Mouse (Mus musculus): ENCODE results near the gene P2ry10b. TPM values are rescaled to one million over a fixed set of nuclear protein-coding genes. Genes with fewer than 3 reads are reported as not detected.

Gene P2ry10b
- polyA plus RNA-seq, 1 experiment, result 3.1 TPM

DNA sequence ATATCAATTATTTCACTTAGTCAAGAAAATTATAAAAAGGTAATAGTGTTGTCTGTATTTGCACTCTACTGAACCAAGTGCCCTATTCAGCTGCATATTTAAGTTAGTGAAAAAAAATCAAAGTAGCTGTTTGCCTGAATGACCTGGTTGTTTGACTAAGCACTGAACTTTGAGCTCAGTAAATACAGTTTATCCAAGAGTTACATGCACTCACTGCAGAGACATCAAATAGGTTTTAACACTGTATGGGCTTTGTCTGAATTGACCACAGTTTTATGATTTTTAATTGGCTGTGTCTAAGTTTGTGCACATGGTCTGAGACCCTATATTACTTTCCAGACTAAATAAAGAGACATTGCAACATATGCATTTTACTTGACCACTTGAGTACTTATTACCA, 20.4 kb downstream of the P2ry10b start:
- no peaks in the 10 kb centered on the region for H3K36me3 ChIP-seq (ENCODE audit: control insufficient read depth, insufficient read depth)
- TF ChIP-seq MAX (IDR thresholded peaks at IDR 0.05) (no peak), MYOG (IDR thresholded peaks at IDR 0.05; ENCODE audit: control insufficient read depth, extremely low read depth, insufficient read length) (no peak), CTCF (IDR thresholded peaks at IDR 0.05; ENCODE audit: control insufficient read depth, insufficient read depth, insufficient read length) (no peak), CEBPB (IDR thresholded peaks at IDR 0.05; ENCODE audit: low read depth) (no peak), FOSL1 (IDR thresholded peaks at IDR 0.05; ENCODE audit: insufficient read depth, low read length, poor library complexity, severe bottlenecking) (no peak), MYOD1 (IDR thresholded peaks at IDR 0.05; ENCODE audit: control insufficient read depth, insufficient read length, low read depth) (no peak), USF1 (IDR thresholded peaks at IDR 0.05; ENCODE audit: low read depth) (no peak)
- H3K4me3 ChIP-seq (ENCODE audit: insufficient read depth, poor library complexity, severe bottlenecking), result no peak overlapping the region
- no peaks in the 10 kb centered on the region for H3K79me3 ChIP-seq (ENCODE audit: low read depth)
- H3ac ChIP-seq (ENCODE audit: control insufficient read depth, insufficient read length, low read depth), result no peak overlapping the region
- H3K27me3 ChIP-seq (ENCODE audit: control insufficient read depth, insufficient read depth, insufficient read length), result no peaks in the 10 kb centered on the region
- H3K79me2 ChIP-seq (ENCODE audit: control insufficient read depth, insufficient read depth), result no peaks in the 10 kb centered on the region

DNA sequence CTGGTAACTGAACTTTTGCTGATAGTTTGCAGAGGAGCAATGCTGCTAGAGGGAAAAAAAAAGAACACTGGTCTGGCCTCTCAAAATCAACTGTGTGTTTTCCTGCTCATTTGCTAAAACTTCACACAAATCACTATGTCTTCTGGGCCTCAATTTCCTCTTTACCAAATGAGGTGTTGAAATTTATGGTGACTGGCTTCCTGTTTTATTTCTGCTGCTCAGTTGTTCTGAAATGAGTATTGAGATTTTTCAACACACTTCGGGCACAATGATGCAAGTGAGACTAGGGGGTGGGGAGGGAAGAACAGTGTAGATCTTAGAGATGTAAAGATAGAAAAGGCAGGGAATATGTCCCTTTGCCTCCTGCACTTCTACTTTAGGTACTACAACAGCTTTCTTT, 30.0 kb downstream of the P2ry10b start:
- H3K27me3 ChIP-seq (ENCODE audit: control insufficient read depth, insufficient read depth, insufficient read length), result no peaks in the 10 kb centered on the region
- no peak overlapping the region for H3K4me3 ChIP-seq (ENCODE audit: insufficient read depth, poor library complexity, severe bottlenecking)
- no peaks in the 10 kb centered on the region for H3K79me3 ChIP-seq (ENCODE audit: low read depth)
- no peak overlapping the region for H3ac ChIP-seq (ENCODE audit: control insufficient read depth, insufficient read length, low read depth)
- no peaks in the 10 kb centered on the region for H3K79me2 ChIP-seq (ENCODE audit: control insufficient read depth, insufficient read depth)
- TF ChIP-seq CTCF (IDR thresholded peaks at IDR 0.05; ENCODE audit: control insufficient read depth, insufficient read depth, insufficient read length), result no peak
- no peaks in the 10 kb centered on the region for H3K36me3 ChIP-seq (ENCODE audit: control insufficient read depth, insufficient read depth)

DNA sequence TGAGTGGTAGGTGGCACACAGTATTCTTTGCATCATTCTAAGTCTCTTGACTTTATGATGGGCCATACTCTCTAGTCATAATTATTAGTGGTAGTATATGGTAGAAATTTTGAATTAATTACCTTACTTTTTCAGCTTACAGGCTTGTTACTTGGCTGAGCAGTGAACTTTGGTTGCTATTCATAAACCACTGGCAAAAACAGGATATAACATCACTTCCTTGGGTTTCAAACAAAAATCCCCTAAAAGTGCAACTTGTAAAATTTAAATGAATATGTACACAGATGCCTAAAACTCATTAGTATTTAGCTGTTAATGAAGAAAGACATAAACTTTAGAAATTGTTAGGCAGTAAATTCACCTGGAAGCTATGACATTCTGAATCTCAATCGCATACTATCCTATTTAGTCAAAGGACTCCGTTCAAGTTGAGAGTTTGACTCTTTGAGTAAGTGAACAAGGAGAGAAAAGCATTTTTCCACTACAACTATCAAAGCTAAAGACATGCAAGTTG, 68.9 kb downstream of the P2ry10b start:
- TF ChIP-seq MAX (IDR thresholded peaks at IDR 0.05), result no peak
- TF ChIP-seq USF1 (IDR thresholded peaks at IDR 0.05; ENCODE audit: low read depth), result no peak
- TF ChIP-seq CEBPB (IDR thresholded peaks at IDR 0.05; ENCODE audit: low read depth), result no peak
- no peak for TF ChIP-seq FOSL1 (IDR thresholded peaks at IDR 0.05; ENCODE audit: insufficient read depth, low read length, poor library complexity, severe bottlenecking)
- H3K4me3 ChIP-seq (ENCODE audit: insufficient read depth, poor library complexity, severe bottlenecking), result no peak overlapping the region
- no peaks in the 10 kb centered on the region for H3K36me3 ChIP-seq (ENCODE audit: control insufficient read depth, insufficient read depth)

More for the DNA sequence above, 68.9 kb downstream of the P2ry10b start:
- Histone ChIP-seq H3K79me3 (ENCODE audit: low read depth) (no peaks in the 10 kb centered on the region), H3K27me3 (ENCODE audit: control insufficient read depth, insufficient read depth, insufficient read length) (no peaks in the 10 kb centered on the region), H3ac (ENCODE audit: control insufficient read depth, insufficient read length, low read depth) (no peak overlapping the region), H3K79me2 (ENCODE audit: control insufficient read depth, insufficient read depth) (no peaks in the 10 kb centered on the region)

Other genes with a start within 250 kb of the P2ry10b start
- gene Lpar4, start 228.3 kb upstream of the P2ry10b start, polyA plus RNA-seq (2012; fragmentation: generic; extraction: Trizol), result 0.26 TPM
- not detected for gene P2ry10, start 60.4 kb upstream of the P2ry10b start, polyA plus RNA-seq (2012; fragmentation: generic; extraction: Trizol)
- not detected for gene Gpr174, start 107.0 kb downstream of the P2ry10b start, polyA plus RNA-seq (2012; fragmentation: generic; extraction: Trizol)